Mouse (Mus musculus): ENCODE measurements around the gene Zswim3. TPM values are rescaled to one million over a fixed set of nuclear protein-coding genes. Genes with fewer than 3 reads are reported as not detected.
A peak's percentile ranks its signal among the peaks of the same experiment; 100 is the strongest.

The Zswim3 gene
- total RNA-seq (2021), result 1 to 10 TPM; 6.9 to 8.0 TPM

DNA sequence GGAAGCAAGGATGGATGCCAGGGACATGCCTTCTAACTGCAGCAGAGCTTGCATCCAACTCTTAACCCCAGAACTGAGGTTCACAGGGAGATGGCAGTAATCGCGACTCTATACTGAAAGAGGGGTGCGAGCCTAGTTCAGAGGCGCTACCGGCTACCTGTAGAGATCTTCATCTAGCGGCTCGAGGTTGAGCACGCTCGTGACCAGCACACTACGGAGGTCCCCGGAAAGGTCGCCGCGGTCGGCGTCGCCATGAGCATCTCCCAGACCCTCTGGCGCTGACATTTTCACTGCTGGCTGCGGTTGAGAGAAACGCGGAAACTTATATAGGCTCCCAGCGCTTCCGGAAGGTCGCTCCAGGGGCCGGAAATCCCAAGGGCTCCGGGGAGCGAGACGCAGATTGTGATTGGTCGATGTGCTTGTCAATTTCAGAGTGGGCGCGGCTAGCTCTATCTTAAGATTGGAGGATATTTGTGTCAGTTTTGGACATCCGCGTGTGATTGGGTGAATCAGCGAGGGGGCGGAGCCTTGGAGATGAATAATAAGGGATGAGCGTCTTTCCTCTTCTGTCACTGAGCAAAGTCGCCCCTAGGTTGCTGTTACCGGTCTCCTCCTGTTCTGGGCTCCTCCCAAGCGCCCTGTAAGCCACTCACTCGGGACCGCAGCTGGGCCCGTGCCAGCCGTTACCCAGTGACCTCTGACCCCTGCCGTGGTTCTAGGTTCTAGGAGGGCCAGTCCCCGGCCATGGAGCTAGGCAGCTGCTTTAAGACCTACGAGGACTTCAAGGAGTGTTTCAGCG is at the start of gene Zswim3, which contains the start of gene Acot8:
Zswim3 (plus strand) TSS at position 566 of the 799 bp plus-strand sequence.
Acot8 (minus strand) TSS at position 350 of the 799 bp plus-strand sequence.
- peak; percentile 95 for DNase-seq
- intact Hi-C loops (cut with DNase I), result no loop called here

DNA sequence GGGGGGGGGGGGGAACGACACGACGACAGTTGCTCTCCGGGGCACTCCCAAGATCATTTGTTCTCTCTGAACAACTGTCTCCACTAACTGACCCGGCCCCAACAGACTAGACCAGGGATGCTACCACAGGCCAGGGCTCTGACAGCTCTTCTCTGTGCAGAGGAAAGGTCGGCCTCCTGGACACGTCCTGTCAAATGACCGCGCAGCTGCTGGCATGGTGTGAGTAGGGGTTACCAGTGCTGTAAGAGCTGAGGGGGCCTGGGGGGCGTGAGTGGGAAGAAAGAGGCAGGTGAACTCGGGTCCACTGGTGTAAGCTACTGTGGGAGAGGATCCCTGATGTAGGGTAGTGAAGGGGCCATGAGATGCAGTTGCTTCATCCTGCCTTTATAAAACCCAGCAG is 47.1 kb upstream of the Zswim3 start:
- no peak for DNase-seq
- intact Hi-C loops (cut with DNase I), result no loop called here

GRCm38 (mm10) chr2:164758692-164759091 is 46.2 kb upstream of the Zswim3 start:
- no peak for DNase-seq
- intact Hi-C loops (cut with DNase I), result no loop called here

DNA sequence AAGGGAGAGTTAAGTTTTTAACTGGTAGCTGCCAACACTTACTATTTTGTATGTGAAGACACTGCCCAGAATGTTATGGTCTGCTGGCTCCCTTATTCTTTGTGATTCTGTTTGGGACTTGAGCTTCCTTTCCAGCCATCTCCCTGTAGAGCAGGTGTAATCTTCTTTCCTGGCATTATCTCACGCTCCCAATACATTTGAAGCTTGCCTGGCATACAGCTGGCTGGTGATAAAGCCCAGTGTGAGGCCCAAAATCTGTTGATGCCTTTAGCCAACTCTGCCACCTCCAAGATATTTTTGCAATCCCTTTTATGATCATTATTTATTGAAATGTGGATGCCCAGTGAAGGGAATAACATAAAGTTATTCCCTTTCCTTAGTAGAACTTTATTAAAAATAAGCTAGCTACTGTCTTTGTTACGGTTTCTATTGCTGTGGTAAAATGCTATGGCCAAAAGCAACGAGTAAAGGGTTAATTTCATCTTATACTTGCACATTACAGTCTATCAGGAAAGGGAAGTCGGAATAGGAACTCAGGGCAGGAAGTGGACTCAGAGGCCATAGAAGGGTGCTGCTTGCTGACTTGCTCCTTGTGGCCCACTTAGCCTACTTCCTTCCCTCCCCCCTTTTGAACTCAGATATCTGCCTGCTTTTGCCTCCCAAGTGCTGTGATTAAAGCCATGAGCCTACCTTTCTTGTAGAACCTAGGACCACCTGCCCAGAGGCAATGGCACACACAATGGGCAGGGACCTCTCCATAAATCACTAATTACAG is 44.7 kb upstream of the Zswim3 start:
- intact Hi-C loops (cut with DNase I), result no loop called here
- no peak for DNase-seq

- intact Hi-C loops (cut with DNase I), result no loop called here
These were observed 43.4 kb upstream of the Zswim3 start for GRCm38 (mm10) chr2:164761502-164761901.

GRCm38 (mm10) chr2:164761971-164762370 is 42.9 kb upstream of the Zswim3 start:
- intact Hi-C loops (cut with DNase I), result no loop called here

More at GRCm38 (mm10) chr2:164761502-164761901, 43.4 kb upstream of the Zswim3 start:
- peak; percentile 33 for DNase-seq

GRCm38 (mm10) chr2:164762593-164762992 is 42.3 kb upstream of the Zswim3 start:
- intact Hi-C loops (cut with DNase I), result no loop called here
- no peak for DNase-seq

More at GRCm38 (mm10) chr2:164761971-164762370, 42.9 kb upstream of the Zswim3 start:
- DNase-seq, result no peak

DNA sequence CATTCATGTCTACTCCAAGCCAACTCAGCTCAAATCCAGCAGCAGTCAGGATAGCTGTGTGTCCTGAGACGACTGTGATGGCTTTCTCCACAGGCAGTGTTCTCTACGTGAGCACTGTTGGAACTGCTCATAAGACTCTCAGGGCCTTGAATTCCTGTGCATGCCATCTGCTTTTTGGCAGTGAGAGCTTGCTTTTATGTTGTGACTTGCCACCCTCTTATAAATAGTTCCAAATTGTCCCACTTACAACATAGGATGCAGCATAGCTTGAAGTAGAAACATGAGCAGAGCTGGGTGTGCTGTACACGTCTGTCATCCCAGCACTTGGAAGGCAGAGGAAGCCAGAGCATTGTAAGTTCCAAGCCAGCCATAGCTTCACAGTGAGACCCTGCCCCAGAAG is 39.1 kb upstream of the Zswim3 start:
- intact Hi-C loops (cut with DNase I), result no loop called here
- no peak for DNase-seq

DNA sequence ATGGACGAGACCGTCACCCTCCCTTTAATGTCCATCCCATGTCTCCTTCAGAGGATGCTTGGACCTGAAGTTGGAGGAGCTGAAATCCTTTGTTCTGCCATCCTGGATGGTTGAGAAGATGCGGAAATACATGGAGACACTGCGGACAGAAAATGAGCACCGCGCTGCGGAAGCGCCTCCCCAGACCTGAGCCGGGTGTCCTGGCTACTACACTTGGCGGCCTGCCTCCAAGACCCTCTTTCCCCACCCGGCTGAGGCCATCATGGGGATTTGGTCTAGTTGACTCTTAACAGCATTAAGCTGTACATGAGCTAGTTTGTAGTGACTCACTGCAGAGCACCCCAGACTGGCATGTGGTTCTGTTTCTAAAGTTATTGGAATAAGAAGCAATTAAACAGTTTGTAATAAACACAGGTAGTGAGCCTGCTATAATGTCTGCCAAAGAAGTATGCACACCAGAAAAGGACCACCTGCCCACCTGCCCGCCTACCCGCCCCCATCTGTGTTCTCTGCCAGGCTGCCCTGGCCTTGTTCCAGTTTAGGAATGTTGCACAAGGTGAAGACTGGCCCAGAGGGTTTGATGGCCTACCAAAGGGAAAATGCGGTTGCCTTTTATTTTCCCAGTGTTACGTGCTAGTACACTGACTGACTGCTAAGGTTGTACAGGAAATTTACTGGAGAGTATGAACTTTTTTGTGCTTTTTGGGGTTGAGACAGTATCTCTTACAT is 36.9 kb upstream of the Zswim3 start:
- intact Hi-C loops (cut with DNase I), result no loop called here
- peak; percentile 60 for DNase-seq

- intact Hi-C loops (cut with DNase I), result no loop called here
- peak; percentile 98 for DNase-seq
These were observed 35.5 kb upstream of the Zswim3 start, which contains the start of gene Ube2c for GRCm38 (mm10) chr2:164769258-164770037. Gene Ube2c (plus strand): TSS chr2:164769898.

- intact Hi-C loops (cut with DNase I), result no loop called here
These were observed 34.6 kb upstream of the Zswim3 start for GRCm38 (mm10) chr2:164770279-164770678.

GRCm38 (mm10) chr2:164771123-164771522 is 33.8 kb upstream of the Zswim3 start:
- intact Hi-C loops (cut with DNase I), result no loop called here
- DNase-seq, result no peak

More at GRCm38 (mm10) chr2:164770279-164770678, 34.6 kb upstream of the Zswim3 start:
- no peak for DNase-seq

GRCm38 (mm10) chr2:164773229-164773988 is 31.5 kb upstream of the Zswim3 start:
- intact Hi-C loops (cut with DNase I), result no loop called here
- no peak for DNase-seq

DNA sequence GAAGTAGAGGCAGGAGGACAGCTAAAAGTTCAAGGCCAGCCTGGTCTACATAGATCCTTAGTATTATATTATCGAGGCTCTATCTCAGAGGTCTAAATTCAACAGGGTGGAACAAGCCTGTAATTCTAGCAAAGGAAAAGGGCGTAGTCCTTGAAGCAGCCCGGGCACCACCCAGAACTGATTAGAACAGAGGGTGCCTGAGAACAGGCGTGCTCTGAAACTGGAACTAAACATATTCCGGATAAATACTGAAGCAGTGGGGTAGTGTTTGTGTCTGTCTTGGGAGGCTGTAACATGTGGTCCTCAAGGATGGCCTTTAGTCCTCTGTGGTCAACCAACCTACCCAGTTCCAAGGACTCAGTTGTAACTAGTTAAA is 30.9 kb upstream of the Zswim3 start:
- intact Hi-C loops (cut with DNase I), result no loop called here
- no peak for DNase-seq

- no peak for DNase-seq
- intact Hi-C loops (cut with DNase I), result no loop called here
These were observed 28.8 kb upstream of the Zswim3 start for GRCm38 (mm10) chr2:164776130-164776529.

DNA sequence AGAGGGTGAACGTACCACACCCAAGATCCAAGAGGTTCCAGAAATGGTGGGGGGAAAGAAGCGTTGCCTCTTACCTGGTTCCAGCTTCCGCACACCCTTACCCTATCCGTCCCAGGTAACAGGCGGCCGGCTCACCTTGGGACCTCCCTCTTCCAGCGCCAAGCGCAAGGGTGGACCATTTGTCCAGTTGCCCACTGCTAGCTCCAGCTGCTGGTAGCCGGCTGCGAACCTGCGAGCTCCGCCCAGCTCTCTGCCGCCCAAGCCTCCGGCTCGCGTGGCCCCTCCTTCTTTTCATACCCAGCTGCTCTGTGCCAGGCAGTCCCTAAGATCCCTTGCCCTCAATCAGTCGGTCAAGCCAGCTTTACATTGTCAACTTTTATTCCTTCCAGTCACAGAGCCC is 28.1 kb upstream of the Zswim3 start:
- intact Hi-C loops (cut with DNase I), result no loop called here
- DNase-seq, result no peak

DNA sequence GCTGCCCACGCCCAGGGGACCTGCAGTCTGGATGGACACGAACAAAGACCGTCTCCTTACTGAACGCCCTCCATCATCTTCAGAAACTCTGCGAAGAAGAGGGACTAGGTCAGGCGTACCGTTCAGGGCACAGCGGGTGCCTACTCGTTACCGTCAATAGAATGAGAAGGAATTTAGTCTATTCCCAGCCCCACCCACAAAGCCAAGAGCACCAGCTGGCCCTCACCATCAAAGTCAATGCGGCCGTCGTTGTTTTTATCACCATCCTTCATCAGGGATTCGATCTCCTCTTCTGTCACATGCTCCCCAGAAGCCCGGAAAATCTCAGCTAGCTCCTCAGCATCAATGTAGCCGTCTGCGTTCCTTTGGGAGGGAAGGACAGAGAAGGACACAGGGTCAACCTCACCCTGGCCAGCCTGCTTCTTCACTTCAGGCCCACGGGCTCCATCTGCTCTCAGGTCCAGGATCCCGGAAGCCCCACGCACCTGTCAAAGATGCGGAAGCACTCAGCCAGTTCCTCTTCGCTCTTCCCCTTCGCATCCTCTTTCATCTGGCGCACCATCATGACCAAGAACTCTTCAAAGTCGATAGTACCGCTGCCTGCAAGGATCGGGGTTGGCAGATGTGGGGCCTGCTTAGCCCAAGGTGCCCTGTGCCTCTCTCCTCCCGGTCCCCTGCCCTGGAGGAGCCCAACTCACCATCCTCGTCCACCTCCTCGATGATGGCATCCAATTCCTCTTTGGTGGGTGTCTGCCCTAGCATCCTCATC is 27.5 kb upstream of the Zswim3 start:
- intact Hi-C loops (cut with DNase I), result no loop called here
- no peak for DNase-seq

DNA sequence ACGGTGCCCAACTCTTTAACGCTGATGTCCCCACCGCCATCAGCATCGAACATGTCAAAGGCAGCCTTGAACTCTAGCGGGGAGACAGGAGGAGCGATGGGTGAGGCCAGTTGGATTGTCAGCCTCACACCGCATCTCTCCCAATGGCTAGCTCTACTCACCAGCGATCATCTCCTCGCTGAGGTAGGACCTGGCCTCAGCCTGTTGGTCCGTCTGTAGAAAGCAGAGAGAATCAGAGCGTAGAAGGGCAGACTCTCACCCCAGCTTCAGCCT is 26.9 kb upstream of the Zswim3 start:
- intact Hi-C loops (cut with DNase I), result no loop called here

GRCm38 (mm10) chr2:164778809-164779208 is 26.1 kb upstream of the Zswim3 start:
- no peak for DNase-seq
- intact Hi-C loops (cut with DNase I), result no loop called here

More for the DNA sequence above, 26.9 kb upstream of the Zswim3 start:
- DNase-seq, result no peak

Measured in left cerebral cortex, postnatal 4 days (tissue).